Mouse (Mus musculus): ENCODE measurements at regions not wholly inside any gene's neighbourhood (a gene's known extent, or its start where the extent isn't known, plus 50 kb on each side); places are given as distances from the start of the nearest gene placed in this dataset.
A peak's percentile ranks its signal among the peaks of the same experiment; 100 is the strongest.

GRCm38 (mm10) chr19:49741239-49741638 lies 937.2 kb downstream of the Sorcs1 start:
- DNase-seq = peak in 1 of 2 experiments; percentile 31

DNA sequence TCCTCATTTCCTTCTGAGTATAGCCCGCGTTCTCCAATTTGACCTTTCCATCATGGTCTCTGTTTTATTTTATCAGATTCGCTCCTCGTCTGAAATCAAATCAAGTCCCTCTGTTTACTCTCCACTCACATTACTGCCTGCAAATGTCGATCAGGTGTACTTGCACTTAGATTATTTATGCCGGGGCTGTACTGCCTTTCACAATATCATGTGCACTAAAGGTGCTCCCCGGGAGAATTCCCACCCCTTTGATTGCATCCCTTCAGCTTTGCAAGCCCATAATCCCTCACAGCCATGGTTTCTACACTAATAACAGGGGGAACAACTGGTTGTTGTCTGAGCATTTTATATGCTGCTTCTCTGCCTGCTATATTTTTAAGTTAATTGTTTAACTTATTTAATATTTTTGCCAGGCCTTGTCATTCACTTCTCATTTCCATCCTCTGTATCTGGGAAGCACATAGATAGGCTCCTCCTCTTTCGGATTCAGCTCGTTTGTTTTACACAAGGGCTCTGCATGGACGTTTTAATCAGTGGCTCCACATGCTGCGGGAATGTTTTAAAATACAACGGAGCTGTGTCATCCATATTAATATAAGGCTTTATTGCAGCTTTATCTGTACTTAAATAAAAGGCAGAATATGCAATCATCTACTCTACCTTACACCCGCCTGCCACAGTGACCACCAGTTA lies 938.8 kb downstream of the Sorcs1 start:
- no peak for DNase-seq

DNA sequence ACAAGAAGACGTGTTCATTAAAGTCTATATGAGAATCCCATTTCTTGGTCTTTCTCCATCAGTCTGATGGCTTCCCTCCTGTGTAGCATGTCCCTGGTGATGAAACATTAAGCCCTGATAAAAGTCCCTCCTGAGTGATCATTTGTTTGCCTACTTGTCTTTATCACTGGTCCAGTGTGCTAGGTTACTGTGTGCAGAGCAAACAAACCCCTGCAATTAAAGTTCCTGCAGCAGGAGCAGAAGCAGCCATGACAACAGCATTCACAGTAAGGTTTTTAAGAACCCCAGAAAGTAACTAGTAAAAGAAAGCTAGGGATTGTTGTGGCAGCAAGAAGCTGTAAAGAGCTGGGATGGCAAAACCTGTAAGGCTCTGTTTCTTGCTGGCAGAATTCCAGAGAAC lies 980.8 kb downstream of the Sorcs1 start:
- peak in 1 of 2 experiments; percentile 6 for DNase-seq

- no peak for DNase-seq
Measured at GRCm38 (mm10) chr19:49685588-49686281, 992.7 kb downstream of the Sorcs1 start.

DNA sequence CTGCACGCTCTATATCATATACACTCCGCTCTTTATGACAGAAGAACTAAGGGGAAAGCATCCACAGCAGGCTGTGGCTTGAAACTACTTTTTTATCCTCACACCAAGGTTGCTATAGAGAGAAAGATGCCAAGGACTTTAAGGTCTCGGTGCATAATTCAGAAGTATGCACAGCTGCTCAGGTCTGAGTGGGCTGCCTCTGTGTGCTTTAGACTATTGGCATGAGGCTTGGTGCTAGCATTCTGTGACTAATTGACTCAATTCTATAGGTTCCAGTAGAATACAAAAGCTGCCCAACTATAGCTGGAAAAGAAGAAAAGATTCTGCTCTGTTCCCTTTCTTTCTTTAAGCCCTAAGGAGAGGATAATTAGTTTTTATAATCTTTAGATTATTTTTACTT lies 997.2 kb downstream of the Sorcs1 start:
- no peak for DNase-seq

DNA sequence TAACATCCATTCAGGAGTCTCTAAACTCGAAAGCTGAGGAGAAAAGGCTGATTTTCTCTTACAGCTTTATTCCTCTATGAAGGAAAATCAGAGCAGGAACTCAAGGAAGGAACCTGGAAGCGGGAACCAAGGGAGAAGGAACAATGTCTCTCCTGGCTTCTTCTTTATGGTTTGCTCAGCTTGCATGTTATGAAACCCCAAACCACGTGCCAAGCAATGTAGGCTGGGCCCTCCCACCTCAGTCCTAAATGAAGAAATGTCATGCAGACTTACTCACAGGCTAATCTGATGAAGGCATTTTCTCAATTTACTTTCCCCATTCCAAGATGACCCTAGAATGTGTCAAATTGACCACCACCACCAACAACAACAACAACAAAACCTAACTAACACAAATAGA lies 998.4 kb downstream of the Sorcs1 start:
- no peak for DNase-seq

DNA sequence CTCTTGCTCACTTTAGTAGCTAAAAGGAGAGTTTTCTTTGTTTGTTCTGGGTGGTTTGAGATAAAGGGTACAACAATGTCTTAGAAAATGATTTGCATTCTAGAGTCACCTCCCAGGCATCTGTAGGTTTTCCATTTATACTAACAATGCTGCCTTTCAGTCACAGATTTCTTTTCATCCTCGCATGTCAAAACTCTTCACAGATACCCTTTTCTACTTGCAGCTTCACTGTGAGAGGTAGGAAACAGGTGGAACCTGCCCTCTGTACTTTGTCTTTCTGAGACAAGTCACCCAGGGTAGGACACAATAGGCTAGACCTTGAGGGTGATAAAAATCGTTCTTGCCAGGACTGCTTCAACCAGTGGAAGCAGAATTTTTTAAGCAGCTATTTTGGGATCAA lies 1002.5 kb downstream of the Sorcs1 start:
- DNase-seq = no peak

DNA sequence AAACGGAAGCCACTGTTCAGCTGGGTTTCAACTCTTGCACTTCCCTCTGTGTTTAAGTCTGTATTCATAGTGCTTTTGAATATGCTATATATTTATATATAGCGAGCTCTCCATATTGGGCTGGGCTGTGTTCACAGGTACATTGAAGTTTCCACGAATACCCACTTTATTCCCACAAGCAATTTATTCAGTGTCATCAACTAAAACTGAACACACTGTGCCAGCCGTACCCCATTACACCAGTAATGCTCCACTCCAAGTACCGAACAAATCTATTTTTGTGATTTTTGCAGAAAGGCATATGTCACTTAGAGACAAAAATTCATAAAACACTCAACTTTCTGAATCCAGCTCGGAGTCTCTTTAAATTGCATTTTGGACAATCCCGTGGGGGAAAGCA lies 1048.5 kb downstream of the Sorcs1 start:
- no peak for DNase-seq

DNA sequence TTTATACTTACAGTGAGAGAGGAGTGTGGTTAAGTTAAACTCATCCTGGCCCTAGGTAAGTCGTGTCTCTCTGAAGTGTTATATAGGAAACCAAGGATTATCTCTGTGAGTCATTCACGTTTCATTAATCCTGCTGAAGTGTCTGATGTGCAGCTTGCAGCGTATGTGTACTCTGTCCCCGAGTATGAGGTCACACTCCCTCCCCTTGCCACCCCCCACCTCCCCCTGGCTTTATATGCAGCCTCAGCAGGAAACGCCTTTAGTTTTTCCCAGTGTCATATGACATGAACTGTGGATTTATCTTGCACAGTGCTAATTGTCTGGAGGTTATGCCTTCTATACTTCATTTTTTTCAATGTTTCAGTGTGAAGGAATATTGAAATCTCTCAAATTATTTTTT lies 1058.5 kb downstream of the Sorcs1 start:
- DNase-seq = no peak

- DNase-seq = no peak
Measured at GRCm38 (mm10) chr19:49615071-49615470, 1063.4 kb downstream of the Sorcs1 start.
